Mouse (Mus musculus): ENCODE results near the gene Polr1a.

Gene Polr1a

DNA sequence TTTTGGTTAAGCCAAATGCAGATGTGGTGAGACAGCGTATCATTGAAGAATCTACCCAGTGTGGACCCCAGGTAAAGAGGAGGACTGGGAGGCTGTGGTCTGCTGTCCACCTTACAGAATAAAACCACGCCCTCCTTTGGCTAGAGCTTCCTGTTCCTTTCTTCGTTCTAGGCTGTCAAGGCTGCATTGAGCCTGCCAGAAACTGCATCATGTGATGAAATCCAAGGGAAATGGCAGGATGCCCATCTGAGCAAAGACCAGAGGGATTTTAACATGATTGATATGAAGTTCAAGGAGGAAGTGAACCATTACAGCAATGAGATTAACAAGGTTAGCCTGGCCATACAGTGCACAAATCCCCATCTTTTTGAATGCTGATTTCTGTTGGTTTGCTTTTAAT, 41.7 kb downstream of the Polr1a start:
- DNase-seq: peak; percentile 83

DNA sequence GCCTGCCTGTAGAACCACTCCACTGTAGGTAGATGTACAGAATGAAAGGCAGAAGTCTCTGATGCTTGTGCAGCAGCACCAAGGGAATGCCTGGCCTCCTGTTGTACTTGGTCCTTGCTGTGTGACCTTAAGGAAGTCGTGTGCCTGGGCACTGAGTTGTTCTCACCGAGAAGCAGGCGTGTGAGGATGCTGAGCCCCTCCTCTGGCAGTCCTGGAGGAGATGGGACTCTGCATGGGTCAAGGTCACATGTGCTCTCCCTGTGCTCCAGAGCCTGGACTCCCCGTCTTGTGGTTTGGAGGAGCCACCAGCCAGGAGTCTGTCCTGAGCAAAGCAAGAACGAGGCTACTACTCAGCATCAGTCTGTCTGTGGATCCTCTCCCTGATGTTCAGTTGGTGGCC, 42.3 kb downstream of the Polr1a start:
- no peak for DNase-seq

DNA sequence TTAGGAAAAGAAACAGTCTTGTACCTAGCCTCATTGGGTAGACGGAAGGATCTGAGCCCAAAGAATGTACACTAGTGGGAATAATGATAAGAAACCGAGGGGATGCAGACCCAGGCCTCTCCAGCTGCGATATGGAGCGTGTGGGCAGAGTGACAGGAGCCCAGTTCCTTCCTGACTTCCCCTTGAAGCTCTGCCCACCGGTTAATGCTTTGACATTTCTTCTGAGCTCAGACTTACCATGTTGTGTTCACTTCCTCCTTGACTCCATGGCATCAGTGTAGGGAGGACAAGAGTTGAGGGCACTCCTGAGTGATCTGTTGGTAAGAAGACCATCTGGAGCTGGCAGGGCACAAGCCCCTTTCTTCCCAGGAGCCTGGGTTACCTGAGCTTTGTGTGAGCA, 53.3 kb downstream of the Polr1a start:
- DNase-seq: no peak

DNA sequence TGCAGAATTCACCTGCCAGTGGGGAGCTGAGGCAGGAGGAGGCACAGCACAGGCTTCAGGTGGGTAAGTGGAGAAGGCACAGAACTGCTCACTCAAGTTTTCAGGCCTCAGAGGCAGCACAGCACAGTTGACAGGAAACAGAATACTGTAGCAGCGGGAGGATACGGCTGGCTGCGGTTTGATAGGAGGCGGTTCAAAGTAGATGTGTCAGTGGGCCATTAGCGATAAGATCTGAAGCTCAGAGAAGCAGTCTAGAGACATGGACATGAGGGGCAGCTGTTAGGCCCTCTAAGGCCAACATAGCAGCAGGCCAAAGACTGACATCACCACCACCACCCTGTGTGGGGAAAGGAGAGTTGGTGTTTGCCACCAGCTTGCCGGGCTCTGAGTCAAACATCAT, 53.9 kb downstream of the Polr1a start:
- no peak for DNase-seq

DNA sequence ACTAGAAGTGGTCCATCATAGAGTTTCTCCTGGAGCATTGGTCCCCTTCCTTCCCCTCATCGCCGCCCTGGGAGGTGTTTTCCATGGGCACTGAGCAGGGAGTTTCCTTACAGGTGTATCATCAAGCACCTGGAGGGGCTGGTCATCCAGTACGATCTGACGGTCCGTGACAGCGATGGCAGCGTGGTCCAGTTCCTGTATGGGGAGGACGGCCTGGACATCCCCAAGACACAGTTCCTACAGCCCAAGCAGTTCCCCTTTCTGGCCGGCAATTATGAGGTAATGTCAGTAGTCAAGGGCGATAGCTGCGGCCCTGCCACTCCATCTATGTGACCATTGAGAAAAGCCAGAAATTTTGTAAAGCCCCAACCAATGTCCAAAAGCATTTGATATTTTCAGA, 54.7 kb downstream of the Polr1a start:
- no peak for DNase-seq

DNA sequence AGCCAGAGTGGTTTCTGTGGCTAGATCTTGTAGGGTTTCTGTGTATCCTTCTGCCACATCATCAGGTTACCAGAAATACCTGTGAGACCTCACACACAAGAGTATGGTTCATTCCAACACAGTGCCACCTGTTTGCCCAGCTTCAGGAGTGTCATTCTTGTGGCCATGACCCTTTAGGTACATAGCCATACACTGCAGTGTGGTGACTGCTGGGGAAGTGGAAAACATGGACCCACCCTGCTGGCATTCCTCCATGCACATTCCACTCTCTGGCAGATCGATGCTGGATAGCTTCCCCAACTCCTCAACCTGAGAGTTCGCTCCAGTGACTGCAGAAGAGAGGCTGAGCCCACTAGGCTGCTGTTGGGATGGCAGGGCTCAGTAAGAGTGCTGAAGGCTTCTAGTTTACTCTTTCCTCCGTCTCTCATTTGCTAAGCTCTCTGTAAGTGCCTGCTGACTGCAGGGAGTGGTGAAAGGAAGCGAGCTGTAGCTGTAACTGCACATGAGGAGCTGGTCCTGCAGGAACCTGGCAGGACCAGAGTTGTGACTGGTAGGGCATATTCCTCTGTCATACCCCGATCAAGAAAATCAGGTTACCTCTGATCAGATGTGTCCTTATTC, 57.9 kb downstream of the Polr1a start:
- DNase-seq: no peak

DNA sequence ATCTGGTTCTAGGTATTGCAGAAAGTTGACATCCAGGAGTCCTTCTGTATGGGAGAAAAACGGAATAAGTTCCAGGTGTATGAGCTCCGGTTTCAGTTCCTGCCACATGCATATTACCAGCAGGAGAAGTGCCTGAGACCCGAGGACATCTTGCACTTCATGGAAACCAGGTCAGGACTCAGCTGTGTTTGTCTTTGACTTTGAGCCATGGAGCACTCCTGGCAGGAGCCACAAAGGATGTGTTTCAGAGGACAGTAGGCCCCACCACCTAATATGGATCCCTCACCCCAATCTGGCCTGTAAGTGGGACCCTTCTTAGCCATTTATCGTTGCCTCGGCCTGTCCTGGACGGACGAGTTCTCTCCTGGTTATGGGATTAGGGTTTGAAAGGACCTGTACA, 59.0 kb downstream of the Polr1a start:
- no peak for DNase-seq

DNA sequence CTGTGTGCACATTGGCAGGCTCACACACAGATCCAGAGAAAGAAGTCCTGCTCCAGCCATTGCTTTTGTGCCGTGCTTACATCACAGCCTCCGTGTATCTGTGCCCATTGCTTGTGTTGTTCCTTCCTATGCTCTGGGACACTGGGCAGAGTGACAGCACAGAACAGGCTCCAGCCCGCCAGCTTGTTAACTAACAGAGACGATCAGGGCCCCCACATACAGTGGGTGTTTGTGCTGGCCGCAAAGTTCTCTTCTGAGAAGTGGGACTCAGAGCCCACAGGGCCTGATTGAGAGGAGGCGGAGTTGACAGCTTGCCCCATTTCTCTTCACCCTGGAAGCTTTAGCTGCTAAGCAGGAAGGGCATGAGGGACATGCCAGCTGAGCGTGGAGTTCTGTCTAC, 60.6 kb downstream of the Polr1a start:
- no peak for DNase-seq

DNA sequence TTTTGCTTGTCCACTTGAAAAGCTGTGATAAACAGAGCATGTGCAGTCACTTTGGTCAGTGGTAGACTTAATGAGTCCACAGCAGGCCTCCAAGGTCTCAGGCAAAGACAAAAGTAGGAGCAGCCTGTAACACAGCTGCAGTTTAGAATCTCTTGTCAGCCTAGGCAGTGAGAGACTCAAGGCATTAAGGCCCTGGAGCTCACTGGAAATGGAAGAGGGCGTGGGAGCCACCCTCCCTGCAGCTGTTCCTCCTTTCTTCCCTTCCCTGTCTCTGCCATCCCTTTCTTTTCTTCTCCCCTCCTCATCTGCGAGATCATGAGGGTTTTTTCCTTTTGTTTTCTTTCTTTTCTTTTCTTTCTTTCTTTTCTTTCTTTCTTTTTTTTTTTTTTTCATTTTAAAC, 61.3 kb downstream of the Polr1a start:
- DNase-seq: no peak

DNA sequence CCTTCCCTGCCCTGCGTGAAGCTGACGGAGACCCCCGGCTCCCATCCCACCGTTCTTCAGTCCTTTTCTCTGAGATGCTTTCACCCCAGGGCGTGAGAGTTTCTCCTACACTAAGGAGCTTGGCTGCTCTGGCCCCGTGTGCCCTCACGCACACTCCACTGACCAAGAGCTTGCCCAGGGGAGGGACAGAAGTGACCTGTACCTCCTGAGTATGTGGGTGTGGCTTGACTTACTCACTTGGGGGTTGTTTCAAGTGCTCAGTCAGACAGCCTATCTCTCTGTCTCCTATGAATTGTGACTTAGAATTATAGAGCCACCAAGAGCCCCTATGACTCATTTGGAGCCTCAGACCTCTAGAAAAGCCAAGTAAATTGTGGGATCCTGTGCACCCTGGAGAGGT, 67.7 kb downstream of the Polr1a start:
- DNase-seq: no peak

DNA sequence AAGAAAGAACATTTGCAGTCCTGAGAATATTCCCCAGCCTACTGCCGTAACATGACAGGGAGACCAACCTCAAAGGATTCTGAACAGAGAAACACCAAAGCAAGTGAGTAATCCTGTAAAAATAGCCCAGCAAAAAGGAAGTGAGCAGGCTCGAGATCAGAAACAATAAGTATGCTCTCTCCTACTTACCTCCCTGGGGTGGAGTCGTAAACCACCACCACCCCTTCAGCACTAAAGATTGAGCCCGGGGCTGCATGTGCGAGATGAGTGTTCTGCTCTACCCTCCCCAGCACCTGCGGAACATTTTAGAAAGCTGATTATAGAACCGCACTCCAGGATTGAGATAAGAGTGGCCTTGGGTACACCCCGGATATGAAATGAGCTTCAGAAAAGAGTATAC, 71.3 kb downstream of the Polr1a start:
- DNase-seq: no peak

DNA sequence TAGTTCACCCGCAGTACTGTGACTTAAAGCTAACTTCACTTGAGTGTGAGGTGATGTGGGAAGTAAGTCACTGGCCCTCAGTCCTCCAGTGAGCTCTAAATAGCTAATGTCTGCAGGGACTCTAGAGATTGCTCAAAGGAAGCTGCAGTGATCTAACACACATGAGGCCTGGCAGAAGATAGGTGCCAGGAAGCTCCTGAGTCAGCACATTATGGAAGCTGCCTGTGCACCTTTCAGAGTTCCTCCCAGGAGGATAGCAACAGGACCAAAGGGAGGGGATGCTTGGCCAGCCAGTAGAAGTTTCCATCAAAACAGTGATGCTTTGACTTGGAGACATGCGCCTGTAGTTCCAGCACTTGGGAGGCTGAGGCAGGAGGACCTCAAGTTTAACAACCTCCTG, 71.7 kb downstream of the Polr1a start:
- no peak for DNase-seq

DNA sequence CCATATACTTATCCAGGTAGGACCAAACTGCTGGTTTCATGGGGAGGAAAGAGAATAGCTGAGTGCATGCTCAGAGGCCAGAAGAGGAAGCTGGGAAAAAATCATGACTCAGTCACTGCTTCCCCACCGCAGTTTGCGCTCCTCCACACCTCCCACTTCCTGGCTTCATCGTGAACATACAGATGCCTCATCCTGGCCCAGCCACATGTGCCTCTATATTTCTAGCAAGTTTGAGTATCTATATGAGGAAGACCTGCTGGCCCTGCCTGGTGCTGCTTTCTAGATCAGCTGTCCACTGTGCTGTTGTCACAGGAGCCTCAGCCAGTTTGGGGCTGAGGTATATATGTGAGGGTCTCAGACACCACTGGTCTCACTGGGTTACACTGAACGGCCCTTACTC, 72.6 kb downstream of the Polr1a start:
- DNase-seq: no peak

DNA sequence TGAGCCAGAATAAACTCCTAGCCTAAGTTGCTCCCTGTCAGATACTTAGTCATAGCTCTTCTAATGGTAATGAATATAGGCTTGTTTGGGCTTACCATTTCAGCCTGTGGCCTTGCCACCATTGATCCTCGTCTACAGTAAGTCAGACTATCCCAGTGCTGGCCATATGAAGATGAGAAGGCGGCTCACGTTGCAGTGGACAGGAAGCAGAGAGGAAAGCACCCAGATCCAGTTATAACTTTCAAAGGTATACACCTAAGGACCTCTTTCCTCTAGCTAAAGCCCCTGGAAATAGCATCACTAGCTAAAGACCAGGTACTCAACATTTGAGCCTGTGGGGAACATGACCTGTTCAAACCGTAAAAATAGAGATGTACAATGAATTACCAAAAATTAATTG, 77.1 kb downstream of the Polr1a start:
- no peak for DNase-seq

DNA sequence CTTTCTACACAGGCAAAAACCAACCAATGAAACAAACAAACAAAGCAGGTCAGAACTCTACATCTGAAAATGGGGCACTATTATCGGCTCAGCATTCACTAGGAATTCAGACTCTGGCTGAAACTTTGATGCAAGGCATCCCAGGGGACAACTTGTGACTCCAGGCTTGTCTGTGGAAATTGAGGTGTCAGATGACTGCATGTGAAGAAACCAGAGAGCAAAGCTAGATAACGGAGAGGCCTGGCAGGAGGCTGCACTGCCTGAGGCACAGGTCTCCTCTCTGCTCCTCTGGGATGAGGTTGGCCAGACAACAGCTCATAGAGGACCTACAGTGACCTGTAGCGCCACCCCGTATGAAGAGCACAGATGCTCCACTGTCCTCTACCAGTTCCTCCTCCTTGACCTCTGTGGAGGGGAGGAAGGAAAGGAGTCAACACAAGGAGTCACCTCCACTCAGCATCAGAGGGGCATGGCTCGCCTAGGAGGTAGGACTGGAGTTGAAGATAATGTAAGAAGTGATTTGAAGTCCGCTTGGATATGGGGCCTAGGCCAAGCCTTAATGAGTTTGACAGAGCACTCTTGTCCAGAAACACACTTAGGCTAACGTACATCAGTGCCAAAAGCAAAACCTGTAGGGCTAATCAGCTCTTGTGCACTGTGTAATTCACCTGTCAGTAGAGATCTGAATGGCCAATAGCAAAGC, 78.8 kb downstream of the Polr1a start:
- no peak for DNase-seq

DNA sequence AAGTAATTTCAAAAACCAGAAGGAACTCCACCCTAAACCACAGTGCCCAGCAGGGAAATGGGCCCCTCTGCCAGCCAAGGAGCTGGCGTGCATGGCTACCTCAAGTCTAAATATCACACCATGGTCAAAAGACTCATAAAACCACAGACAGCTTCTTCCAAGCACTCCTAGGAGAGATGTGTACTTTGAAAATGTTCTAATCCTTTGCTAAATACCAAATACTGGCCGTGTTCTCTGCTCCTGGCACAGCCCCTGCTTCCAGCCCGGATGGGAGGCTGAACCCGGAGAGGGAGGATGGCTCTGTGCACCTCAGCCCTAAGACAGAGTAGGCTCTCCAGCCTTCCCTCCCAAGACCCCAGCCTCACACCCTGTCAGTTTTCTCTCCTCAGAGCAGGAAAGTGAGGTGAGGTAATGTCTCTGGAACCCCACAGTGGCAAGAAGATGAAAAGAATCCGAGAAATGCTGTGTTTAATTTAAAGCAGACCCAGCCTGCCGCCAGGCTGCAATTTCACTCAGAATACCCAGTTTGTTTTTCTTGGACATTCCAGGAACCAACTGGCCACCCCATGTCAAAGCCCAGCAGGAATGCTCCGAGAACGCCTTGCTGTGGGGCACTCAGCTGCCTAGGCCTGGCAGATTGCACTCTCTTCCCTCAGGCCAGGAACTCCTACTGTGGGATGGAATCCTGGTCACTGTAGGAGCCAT, 80.9 kb downstream of the Polr1a start:
- peak; percentile 44 for DNase-seq

DNA sequence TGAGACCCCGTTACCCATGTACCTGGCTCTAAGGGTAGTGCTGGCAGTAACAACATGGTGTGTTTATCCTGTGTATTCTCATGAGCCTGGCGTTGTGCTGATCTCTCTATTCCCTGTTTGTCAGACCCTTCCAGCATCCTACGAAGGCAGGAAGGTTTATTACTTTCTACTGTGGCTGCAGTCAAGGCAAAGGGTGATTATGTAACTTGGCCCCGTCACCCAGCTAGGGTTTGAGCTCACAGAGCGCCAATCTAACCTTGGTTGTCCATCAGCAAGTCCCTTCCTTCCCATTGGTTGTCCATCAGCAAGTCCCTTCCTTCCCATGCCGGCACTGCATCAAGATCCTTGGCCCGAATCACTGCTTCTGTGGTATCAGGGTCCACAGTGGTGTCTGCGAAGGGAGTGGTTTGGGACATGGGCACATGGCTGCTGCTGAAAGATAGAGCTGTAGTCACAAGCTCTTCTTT, 81.6 kb downstream of the Polr1a start:
- no peak for DNase-seq

DNA sequence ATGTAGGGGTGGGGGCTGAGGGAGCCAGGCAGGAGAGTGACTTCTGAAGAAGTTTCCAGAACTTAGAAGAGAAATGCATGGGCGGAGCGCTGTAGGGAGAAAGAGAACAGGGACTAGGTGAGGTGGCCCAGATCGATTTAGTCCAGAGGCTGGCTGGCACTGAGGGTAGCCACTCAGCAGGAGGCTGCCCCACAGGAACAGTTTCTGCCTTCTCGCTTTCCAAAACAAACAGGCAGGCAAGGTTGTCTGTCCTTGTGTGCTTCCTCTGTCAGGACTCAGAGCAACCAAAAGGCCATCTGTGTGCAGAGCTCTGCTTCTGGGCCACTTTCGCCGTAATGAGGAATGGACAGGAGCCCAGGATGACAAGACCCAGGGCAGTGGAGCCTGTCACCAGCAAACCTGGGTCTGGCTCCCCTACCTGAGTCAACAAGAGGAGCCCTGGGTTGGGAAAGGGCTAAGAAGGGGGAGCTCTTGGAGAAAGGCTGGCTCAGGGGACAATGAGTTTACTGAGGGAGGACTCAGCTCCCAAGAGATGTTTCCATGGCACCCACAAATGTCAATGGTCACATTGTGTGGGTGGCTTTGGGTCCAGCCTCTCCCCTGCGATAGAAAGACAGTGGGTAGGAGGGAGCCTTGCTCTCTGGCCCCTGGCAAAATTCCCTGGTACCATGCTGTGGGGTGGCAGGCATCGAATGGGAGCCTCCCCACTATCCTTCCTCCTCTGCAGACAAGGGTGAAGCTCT, 82.5 kb downstream of the Polr1a start:
- DNase-seq: no peak

DNA sequence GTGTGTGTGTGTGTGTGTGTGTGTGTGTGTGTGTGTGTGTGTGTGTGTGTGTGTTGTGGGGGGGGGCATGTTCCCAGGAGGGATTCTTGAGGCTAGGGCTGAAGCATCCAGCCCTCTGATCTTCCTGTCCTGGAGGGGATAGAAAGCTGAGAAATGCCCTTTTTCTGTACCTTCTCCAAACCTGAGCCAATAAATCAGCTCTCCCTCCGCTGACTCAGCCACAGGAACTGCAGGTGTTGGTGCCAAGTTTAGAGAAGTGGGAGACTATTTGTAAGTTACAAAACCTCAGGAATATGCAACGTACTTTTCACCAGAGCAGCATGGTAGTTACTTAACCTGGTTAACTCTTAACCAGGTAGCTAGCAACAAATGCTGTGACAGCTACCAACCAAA, 83.1 kb downstream of the Polr1a start:
- DNase-seq: no peak

DNA sequence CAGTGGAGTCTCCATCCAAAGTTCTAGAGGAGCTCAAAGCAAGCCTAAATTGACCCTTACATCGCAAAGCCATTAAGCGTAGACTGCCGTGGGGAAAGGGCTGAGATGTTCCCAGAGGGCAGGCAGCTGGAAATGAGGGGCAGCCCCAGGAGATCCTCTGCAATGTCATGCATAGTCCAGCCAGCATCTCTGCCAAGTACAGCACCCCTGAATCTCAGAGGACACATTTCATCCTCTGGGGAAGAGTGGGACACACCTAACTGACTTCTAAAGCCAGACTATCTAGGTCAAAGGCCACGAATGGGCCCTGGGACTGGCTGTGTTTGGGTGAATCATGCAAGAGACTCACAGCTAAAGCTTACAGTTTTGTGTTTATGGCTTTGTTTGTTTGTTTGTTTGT, 85.2 kb downstream of the Polr1a start:
- DNase-seq: no peak

DNA sequence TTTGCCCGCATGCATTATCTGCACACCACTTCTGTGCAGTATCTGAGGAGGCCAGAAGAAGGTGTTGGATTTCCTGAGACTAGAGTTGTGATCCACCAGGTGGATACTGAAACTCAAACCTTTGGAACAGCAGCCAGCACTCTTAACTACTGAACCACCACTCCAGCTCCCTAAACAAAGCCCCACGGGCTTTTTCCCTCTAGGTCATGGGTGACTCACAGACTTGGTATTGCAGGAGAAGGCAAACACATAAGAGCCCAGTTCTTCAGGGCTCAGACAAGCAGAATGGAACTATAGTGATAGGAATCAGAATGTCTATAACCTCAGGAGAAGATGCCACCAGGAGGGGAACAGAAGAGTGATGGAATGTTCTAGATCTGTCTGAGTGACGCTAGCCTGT, 86.2 kb downstream of the Polr1a start:
- DNase-seq: no peak

DNA sequence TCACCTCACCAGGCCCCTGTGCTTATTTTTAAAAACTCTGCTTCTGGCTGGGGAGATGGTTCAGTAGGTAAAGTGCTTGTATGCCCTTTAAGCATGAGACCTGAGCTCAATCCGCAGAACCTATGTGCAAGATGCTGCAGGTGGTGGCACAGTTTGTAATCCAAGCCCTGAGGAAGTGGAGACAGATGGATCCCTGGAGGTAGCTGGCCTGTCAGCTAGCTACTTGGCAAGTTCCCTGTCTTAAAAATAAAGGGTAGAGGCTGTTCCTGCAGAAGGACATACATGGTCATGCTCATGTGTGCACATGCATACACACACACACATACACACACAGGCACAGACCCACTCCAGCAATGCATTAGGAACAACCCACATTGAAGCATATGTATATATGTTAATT, 88.4 kb downstream of the Polr1a start:
- DNase-seq: no peak

DNA sequence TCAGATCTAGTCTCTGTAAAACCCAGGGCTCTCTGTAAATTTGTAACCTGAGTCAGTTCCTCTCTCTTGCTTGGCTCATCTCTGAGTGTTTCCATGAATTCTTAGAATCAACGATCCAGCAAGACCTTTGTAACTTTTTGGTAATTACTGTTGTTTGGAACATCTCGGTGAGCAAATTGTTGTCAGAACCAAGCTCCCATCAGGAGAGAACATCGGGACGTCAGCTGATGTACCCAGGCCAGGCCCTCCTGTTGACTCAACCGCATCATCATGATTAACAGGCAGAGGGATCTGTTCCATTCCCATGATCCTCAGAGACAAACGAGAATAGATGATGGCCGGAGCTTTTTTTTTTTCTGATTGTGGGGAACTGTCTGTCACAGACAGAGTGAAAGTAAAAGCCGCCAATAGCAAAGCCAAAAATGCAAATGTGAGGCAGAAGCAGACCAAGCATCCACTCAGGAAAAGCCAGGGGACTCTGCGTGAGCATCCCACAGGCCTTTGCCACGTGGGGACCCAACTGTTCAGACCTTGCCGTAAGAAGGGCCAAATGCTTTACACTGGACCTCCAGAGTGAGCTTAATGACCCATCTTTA, 91.2 kb downstream of the Polr1a start:
- DNase-seq: no peak
